Mouse (Mus musculus): ENCODE data around the gene Wars. TPM values are rescaled to one million over a fixed set of nuclear protein-coding genes. Genes with fewer than 3 reads are reported as not detected.

Wars gene
- polyA plus RNA-seq, 1 experiment from 2014 or later = 123 TPM

DNA sequence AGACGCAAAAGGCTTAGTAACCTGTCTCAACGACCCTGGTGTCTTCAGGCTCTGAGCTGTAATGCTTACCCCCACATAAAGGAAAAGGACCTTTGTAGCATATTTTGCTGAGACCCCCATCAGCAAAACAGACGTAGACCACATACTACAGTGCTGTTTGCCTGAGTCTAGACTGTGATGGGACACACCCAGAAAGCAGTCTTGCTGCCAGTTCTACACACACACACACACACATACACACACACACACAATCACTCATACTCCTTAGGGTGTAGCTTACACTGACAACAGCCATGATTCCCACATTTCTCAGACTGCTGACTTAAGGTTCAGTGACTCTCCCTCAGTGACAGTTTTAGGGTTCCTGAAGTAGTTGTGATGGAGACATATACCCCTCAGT, 12.8 kb downstream of the Wars start:
- no peak for ATAC-seq (ENCODE audit: low FRiP score, low read depth)
- WGBS = 87% methylated on average over 3 of the region's 3 CpGs
- H3K27me3 ChIP-seq (replicated peaks) = no peaks in the 10 kb centered on the region
- no peak overlapping the region for H3K27ac ChIP-seq
- no peak overlapping the region for H3K9ac ChIP-seq
- H3K4me1 ChIP-seq = no peaks in the 10 kb centered on the region
- H3K4me2 ChIP-seq (replicated peaks) = no peak overlapping the region
- no peaks in the 10 kb centered on the region for H3K9me3 ChIP-seq
- H3K4me3 ChIP-seq = no peak overlapping the region
- peaks cover 65% of the 10 kb centered on the region for H3K36me3 ChIP-seq

DNA sequence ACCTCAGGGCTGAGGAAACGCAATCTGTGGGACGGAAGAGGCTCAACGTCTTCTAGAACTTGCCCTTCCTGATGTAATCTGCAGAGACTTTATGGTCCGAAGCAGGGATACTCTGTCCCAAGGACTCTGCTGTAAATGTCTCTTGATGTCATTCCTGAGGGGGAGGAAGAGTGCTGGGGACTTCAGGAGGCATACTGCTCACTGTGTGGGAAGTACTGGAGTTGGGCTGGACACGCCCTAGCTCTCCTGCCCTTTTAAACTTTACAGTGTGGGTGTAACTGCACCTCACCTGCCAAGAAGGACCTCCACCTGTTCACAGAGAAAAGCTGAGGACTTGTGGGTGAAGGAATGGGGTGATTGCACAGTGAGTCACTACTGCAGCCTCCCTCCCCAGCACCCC, 13.4 kb downstream of the Wars start:
- ATAC-seq (ENCODE audit: low FRiP score, low read depth) = no peak
- no peak overlapping the region for H3K4me2 ChIP-seq (replicated peaks)
- 94% methylated on average over 5 of the region's 5 CpGs for WGBS
- no peaks in the 10 kb centered on the region for H3K4me1 ChIP-seq
- H3K36me3 ChIP-seq = peaks cover 60% of the 10 kb centered on the region
- no peak overlapping the region for H3K27ac ChIP-seq
- H3K9me3 ChIP-seq = no peaks in the 10 kb centered on the region
- H3K27me3 ChIP-seq (replicated peaks) = no peaks in the 10 kb centered on the region
- H3K9ac ChIP-seq = no peak overlapping the region
- H3K4me3 ChIP-seq = no peak overlapping the region

DNA sequence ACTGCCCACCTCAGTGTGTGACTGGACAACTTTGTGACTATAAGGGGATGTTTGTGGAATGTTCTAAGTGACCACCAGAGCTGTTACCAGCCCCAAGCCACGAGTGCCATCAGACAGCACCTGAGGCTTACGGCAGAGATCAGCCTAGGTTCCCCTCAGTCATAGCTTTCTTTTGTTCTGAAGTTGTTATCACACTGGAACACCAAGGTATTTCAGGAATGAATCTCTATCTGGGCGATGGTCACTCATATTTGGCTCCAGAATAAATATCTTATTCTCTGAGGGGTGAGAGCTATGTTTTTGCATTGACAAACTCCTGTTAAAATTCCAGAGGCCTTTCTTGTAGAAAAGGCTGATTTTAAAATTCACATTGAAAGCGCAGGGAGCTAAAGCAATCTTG, 14.8 kb downstream of the Wars start:
- no peaks in the 10 kb centered on the region for H3K27me3 ChIP-seq (replicated peaks)

DNA sequence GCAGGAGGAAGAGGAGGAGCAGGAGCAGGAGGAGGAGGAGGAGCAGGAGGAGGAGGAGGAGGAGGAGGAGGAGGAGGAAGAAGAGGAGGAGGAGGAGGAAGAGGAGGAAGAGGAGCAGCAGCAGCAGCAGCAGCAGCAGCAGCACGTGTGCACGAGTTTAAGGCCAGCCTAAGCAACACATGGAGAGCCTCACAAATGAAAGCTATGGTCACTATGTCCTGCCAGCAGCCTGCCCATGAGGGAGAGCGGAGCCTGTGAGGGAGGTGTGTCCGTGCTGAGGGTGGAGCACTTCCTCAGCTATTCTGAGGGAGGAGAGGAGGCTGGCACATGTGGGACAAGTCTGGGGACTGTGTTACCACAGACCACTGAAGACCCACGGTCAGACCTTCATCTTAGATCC, 20.9 kb downstream of the Wars start:
- H3K4me1 ChIP-seq = no peaks in the 10 kb centered on the region
- H3K36me3 ChIP-seq = peaks cover 72% of the 10 kb centered on the region
- WGBS = 85% methylated on average over 5 of the region's 5 CpGs
- H3K27ac ChIP-seq = no peak overlapping the region
- no peak overlapping the region for H3K4me3 ChIP-seq
- H3K9ac ChIP-seq = no peak overlapping the region
- H3K4me2 ChIP-seq (replicated peaks) = no peak overlapping the region
- H3K9me3 ChIP-seq = no peaks in the 10 kb centered on the region
- ATAC-seq (ENCODE audit: low FRiP score, low read depth) = no peak
- H3K27me3 ChIP-seq (replicated peaks) = no peaks in the 10 kb centered on the region

More for the DNA sequence above, 14.8 kb downstream of the Wars start:
- Histone ChIP-seq H3K36me3 (peaks cover 61% of the 10 kb centered on the region), H3K9me3 (no peaks in the 10 kb centered on the region), H3K9ac (no peak overlapping the region), H3K4me2 (replicated peaks) (no peak overlapping the region), H3K27ac (no peak overlapping the region), H3K4me3 (no peak overlapping the region), H3K4me1 (no peaks in the 10 kb centered on the region)
- WGBS = 93% methylated on average over 4 of the region's 4 CpGs
- ATAC-seq (ENCODE audit: low FRiP score, low read depth) = no peak

DNA sequence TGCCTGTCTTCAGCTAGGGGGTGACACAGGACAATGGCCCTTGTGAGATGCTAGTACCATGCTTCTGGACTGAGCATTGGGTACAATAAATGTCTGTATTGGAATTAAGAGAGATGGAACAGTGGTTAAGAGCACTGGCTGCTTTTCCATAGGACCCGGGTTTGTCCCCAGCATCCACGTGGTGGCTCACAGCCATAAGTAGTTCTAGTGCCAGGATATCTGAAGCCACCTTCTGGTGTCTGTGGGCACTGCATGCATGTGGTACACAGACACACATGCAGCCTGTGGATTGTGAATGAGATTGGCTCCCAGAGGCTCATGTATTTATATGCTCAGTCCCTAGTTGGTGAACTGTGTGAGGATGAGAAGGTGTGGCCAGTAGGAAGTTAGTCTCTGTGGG, 24.4 kb downstream of the Wars start:
- Histone ChIP-seq H3K4me3 (no peak overlapping the region), H3K9ac (no peak overlapping the region), H3K9me3 (no peaks in the 10 kb centered on the region), H3K27me3 (replicated peaks) (no peaks in the 10 kb centered on the region), H3K36me3 (peaks cover 92% of the 10 kb centered on the region), H3K27ac (no peak overlapping the region), H3K4me1 (no peaks in the 10 kb centered on the region), H3K4me2 (replicated peaks) (no peak overlapping the region)
- WGBS = 93% methylated on average over 2 of the region's 2 CpGs
- no peak for ATAC-seq (ENCODE audit: low FRiP score, low read depth)

DNA sequence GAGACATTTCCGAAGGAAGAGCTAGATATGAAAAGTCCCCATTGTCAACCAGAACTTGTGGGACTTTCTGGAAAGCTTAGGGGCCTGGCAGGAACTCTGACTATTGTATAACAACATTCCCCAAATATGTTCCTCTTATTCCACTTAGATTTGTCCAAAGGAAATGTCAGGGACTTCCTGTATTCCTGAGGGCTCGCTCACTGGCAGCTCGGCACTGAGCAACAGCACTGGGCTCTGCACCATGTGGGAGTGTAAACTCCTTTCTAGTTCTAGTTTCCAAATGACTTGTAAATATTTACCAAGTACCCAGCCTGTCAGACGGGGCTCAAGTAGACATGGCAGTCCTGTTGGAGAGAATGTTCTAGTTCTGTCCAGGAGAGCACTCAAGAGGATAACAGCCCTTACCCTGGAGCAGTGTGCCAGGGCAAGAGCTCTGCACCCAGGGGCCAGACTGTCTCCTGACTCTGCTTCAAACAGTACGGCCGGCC, 28.9 kb downstream of the Wars start:
- WGBS = 92% methylated on average over 6 of the region's 6 CpGs
- H3K9me3 ChIP-seq = no peaks in the 10 kb centered on the region
- no peak overlapping the region for H3K4me3 ChIP-seq
- H3K36me3 ChIP-seq = peaks cover 100% of the 10 kb centered on the region
- H3K27me3 ChIP-seq (replicated peaks) = no peaks in the 10 kb centered on the region
- no peak overlapping the region for H3K9ac ChIP-seq
- H3K4me1 ChIP-seq = no peaks in the 10 kb centered on the region
- H3K4me2 ChIP-seq (replicated peaks) = no peak overlapping the region
- H3K27ac ChIP-seq = no peak overlapping the region
- ATAC-seq (ENCODE audit: low FRiP score, low read depth) = no peak

DNA sequence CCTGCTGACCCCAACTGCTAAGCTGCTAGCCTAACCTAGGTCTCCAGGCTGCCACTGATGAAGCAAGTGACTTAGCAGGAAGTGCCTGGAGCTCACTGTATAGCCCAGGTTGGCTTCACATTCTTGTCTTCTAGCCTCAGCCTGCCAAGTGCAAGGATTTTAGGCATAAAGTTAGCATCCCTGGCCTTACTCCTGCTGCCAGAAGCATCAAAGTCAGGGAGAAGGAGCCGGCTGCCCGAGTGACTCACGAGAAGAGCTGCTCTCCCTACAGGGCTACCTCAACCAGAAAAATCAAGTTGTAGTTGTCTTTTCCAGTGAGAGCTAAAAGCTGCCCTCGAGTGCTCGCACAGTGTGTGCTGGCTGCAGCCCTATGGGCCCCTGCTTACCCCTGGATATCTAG, 35.5 kb downstream of the Wars start:
- H3K4me3 ChIP-seq = no peak overlapping the region
- H3K27ac ChIP-seq = no peak overlapping the region
- no peaks in the 10 kb centered on the region for H3K4me1 ChIP-seq
- H3K27me3 ChIP-seq (replicated peaks) = no peaks in the 10 kb centered on the region
- WGBS = 87% methylated on average over 5 of the region's 5 CpGs
- no peaks in the 10 kb centered on the region for H3K9me3 ChIP-seq
- no peak overlapping the region for H3K9ac ChIP-seq
- peaks cover 41% of the 10 kb centered on the region for H3K36me3 ChIP-seq
- no peak for ATAC-seq (ENCODE audit: low FRiP score, low read depth)
- H3K4me2 ChIP-seq (replicated peaks) = no peak overlapping the region

DNA sequence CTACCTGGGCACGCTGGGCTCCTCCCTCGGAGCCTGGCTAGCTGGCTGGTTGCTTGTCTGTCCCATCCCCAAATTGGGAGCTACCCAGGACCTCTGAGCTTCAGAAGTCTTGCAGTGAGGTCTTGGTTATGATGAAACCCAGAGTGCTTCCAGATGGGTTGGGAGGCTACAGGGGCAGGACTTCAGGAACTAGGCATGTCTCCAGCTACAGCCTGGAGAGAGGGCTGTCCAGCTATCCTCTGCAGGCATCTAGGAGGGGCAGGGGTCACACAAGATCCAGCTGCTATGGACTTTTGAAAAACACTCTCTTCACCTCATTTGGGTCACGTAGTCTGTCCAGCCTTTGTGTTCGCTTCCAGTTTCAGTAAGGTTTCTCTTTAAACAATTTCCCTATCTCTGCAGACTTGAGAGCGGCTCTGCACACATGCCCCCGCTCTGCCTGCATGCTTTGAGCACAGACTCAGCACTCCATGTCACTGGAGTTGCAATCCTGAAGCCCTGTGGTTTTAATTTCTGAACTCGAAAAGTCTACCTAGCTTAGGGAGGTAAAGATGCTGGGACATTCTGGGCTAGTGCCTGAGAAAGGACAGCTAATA, 36.3 kb downstream of the Wars start:
- Histone ChIP-seq H3K9me3 (no peaks in the 10 kb centered on the region), H3K4me3 (no peak overlapping the region), H3K36me3 (peaks cover 33% of the 10 kb centered on the region), H3K4me1 (no peaks in the 10 kb centered on the region), H3K4me2 (replicated peaks) (no peak overlapping the region), H3K27ac (no peak overlapping the region), H3K9ac (no peak overlapping the region), H3K27me3 (replicated peaks) (no peaks in the 10 kb centered on the region)
- no peak for ATAC-seq (ENCODE audit: low FRiP score, low read depth)
- 85% methylated on average over 7 of the region's 7 CpGs for WGBS

DNA sequence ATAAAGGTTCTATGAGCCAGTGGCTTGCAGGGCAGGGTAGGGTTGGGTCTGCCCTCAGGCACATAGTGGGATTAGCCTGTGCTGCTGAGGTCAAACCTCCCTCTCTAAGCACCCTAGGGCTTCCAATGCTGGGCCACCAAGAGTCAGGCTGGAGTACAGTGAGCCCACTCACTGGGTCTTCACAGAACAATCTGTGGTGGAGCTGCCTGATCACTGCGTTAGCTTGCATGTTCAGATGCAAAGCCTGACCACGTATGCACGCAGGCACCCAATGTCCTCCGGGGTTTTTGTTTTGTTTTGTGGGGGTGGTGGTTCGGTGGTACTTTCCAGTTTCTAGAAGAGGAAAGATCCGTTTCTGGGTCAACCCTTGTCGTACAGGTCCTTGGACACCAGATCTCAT, 36.9 kb downstream of the Wars start:
- Histone ChIP-seq H3K36me3 (peaks cover 27% of the 10 kb centered on the region), H3K4me2 (replicated peaks) (no peak overlapping the region), H3K4me3 (no peak overlapping the region), H3K4me1 (no peaks in the 10 kb centered on the region), H3K27ac (no peak overlapping the region), H3K27me3 (replicated peaks) (no peaks in the 10 kb centered on the region), H3K9ac (no peak overlapping the region), H3K9me3 (no peaks in the 10 kb centered on the region)
- 93% methylated on average over 7 of the region's 7 CpGs for WGBS
- no peak for ATAC-seq (ENCODE audit: low FRiP score, low read depth)

DNA sequence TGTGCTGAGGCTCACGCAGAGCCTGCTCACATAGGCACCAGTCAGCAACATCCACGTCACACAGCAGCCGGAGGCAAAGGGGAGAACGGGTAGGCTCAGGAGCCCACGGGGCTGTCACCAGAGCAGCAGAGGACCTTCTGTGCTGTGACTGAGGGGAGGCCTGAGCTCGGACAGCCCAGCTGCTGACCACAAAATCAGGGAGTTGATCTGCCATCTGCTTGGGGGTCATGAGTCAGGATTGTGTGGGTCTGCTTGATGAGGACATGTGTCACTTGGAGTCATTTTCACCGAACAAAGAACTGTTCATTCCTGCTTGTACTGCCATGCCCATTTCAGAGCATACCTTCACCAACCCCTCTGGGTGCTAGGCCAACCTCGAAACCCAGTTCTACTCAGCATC, 37.8 kb downstream of the Wars start:
- 84% methylated on average over 8 of the region's 8 CpGs for WGBS
- Histone ChIP-seq H3K4me1 (no peaks in the 10 kb centered on the region), H3K9ac (no peak overlapping the region), H3K4me3 (no peak overlapping the region), H3K4me2 (replicated peaks) (no peak overlapping the region), H3K27ac (no peak overlapping the region), H3K36me3 (peaks cover 18% of the 10 kb centered on the region), H3K27me3 (replicated peaks) (no peaks in the 10 kb centered on the region), H3K9me3 (no peaks in the 10 kb centered on the region)
- no peak for ATAC-seq (ENCODE audit: low FRiP score, low read depth)

DNA sequence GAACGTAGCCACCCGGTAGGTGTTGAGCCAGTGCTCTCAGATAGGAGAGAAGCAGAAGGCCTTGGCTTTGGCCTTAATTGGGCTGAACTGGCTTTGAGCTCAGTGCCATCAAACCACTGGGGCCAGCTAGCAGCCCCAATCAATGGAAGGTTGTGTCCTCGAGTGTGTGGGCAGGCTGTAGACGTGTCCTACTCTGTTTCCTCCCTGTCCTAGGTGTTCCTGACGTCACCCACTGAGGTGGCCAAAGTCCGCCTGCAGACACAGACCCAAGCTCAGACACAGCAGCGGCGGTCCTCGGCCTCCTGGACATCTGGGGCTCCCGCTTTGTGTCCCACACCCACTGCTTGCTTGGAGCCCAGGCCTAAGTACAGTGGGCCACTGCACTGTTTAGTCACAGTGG, 38.9 kb downstream of the Wars start:
- Histone ChIP-seq H3K9ac (no peak overlapping the region), H3K4me2 (replicated peaks) (no peak overlapping the region), H3K27me3 (replicated peaks) (no peaks in the 10 kb centered on the region), H3K36me3 (peaks cover 7% of the 10 kb centered on the region), H3K4me1 (peaks cover 4% of the 10 kb centered on the region; the same call in 1 of the 2 replicates), H3K4me3 (no peak overlapping the region), H3K9me3 (no peaks in the 10 kb centered on the region), H3K27ac (no peak overlapping the region)
- 92% methylated on average over 10 of the region's 10 CpGs for WGBS
- no peak for ATAC-seq (ENCODE audit: low FRiP score, low read depth)

DNA sequence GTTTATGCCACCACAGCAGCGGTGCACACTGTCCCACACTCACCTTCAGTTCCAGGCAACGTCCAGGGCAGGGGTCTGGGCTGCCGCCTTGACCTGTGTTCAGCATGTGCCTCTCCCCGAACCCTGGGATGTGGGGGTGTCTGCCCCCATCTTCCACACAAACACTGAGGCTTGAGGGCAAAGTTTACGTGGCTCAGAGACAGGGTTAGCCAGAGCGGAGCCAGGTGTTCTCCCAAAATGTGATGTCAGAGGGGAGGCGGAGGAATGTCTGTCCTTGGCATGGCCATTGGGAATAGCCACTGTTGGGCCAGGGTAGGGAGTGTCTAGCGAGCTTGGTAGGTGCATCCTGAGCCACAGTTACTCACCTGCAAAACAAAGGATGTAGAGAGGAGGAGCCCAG, 41.2 kb downstream of the Wars start:
- H3K4me3 ChIP-seq = no peak overlapping the region
- ATAC-seq (ENCODE audit: low FRiP score, low read depth) = no peak

DNA sequence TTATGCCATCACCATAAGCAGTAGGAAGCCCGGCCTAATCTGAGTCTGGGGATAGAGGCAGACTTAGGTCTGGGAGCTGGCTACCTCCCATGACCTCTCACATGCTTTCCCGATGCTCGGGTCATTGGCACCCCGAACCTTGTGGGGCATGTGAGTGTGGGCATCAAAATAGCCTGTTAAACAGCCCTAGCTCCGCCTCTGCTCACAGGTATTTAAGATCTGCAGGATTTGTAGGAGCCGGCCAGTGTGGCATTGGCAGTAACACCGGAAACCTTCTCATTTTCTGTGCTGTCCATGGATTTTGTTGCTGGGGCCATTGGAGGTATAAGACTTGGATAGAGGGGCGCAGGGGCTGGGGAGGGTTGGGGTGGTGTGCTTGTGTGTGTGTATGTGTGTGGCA, 43.1 kb downstream of the Wars start:
- Histone ChIP-seq H3K27me3 (replicated peaks) (no peaks in the 10 kb centered on the region), H3K9ac (no peak overlapping the region)

More for the DNA sequence above, 41.2 kb downstream of the Wars start:
- 87% methylated on average over 8 of the region's 8 CpGs for WGBS
- H3K9me3 ChIP-seq = no peaks in the 10 kb centered on the region
- H3K36me3 ChIP-seq = 0 out of 2 replicates have a peak, but pooled peaks cover 3% of the 10 kb centered on the region
- H3K27ac ChIP-seq = no peak overlapping the region
- H3K4me1 ChIP-seq = peaks cover 4% of the 10 kb centered on the region; the same call in 1 of the 2 replicates
- H3K9ac ChIP-seq = no peak overlapping the region
- H3K27me3 ChIP-seq (replicated peaks) = no peaks in the 10 kb centered on the region
- no peak overlapping the region for H3K4me2 ChIP-seq (replicated peaks)

More for the DNA sequence above, 43.1 kb downstream of the Wars start:
- WGBS = 92% methylated on average over 8 of the region's 8 CpGs
- no peaks in the 10 kb centered on the region for H3K9me3 ChIP-seq
- ATAC-seq (ENCODE audit: low FRiP score, low read depth) = no peak
- no peak overlapping the region for H3K4me3 ChIP-seq
- no peak overlapping the region for H3K27ac ChIP-seq
- H3K4me2 ChIP-seq (replicated peaks) = no peak overlapping the region
- peaks cover 4% of the 10 kb centered on the region; the same call in 1 of the 2 replicates for H3K4me1 ChIP-seq
- 0 out of 2 replicates have a peak, but pooled peaks cover 5% of the 10 kb centered on the region for H3K36me3 ChIP-seq

Data from neural tube, embryonic 12.5 days (tissue).